Mouse (Mus musculus): ENCODE measurements at regions not wholly inside any gene's neighbourhood (a gene's known extent, or its start where the extent isn't known, plus 50 kb on each side); places are given as distances from the start of the nearest gene placed in this dataset.

DNA sequence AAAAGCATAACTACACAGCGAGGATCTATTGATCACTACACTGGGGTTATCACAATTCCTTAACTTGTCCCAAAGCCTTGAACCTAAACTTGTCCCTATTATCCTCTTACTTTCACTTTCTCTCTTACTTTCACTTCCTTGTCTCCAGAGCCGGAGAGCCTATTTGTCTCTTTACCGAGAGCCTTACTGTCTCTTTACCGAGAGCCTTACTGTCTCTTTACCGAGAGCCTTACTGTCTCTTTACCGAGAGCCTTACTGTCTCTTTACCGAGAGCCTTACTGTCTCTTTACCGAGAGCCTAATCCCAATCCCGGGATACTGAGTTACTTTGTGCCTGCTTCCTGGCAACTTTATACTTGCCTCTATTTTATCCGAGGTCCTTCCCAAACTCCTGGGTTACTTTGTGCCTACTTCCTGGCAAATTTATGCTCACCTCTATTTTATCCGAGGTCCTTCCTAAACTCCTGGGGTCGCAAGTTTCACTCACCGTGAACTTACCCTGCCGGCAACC, 335.3 kb upstream of the Ccng1 start:
- DNase-seq (ENCODE audit: low spot score in 2 of 2), result peak; percentile 4 to 11

GRCm38 (mm10) chr11:41063570-41063969, 308.5 kb upstream of the Ccng1 start:
- no peak for DNase-seq (ENCODE audit: low spot score in 2 of 2)

GRCm38 (mm10) chr11:41057796-41058195, 302.7 kb upstream of the Ccng1 start:
- no peak for DNase-seq (ENCODE audit: low spot score in 2 of 2)

DNA sequence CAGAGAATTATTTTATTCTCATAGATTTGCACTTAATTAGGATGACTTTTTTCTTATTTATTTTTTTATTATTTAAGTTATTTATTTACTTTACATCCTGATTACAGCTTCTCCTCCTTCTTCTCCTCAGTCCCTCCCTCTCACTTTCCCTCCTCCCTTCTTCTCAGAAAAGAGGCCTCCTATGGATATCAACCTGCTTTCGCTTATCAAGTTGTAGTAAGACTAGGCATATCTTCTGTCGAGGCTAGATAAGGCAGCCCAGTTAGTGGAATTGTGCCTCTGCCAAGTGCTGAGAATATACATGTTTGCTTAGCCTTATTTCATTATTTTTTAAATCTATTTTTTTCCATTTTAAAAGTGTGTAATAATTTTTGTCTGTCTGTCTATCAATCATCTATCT, 274.9 kb upstream of the Ccng1 start:
- DNase-seq (ENCODE audit: low spot score in 2 of 2), result no peak

DNA sequence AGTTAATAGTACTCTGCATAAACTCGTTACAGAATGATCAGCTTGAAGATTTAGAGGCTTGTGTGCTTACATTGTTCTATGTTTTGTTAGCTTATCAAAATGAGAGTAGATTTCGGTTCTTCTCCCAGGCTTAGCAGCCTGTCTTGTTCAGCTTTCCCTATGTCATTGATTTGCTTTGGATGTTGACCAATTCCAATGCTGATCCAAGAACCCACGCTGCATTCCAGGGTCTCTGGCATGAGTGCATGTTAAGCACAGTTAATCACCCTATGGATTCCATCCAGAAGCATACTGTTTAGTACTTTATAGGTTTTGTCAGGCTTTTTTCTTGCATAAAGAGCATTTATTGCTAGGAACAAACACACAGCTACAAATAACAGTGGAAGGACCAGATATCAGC, 255.0 kb upstream of the Ccng1 start:
- no peak for DNase-seq (ENCODE audit: low spot score in 2 of 2)

DNA sequence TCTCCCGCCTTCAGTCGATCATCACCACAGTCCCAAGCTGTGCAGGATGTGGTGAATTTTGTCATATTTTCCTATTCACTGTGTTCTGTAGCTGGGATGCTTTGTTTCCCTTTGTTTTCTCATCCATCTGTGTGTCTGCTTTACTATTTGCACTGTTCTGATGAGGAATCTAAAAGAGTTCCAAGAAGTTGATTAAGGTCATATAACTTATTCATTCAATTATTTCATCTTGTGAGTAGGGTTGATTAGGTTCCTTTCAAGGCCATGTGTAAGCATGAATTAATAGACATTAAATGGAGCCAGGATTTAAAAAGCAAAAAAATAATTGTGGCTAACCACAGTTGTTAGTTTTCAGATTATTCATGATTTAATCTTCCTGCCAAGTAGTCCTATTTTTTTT, 217.7 kb upstream of the Ccng1 start:
- DNase-seq (ENCODE audit: low spot score in 2 of 2), result no peak

GRCm38 (mm10) chr11:40927168-40927567, 172.1 kb upstream of the Ccng1 start:
- no peak for DNase-seq (ENCODE audit: low spot score in 2 of 2)

- DNase-seq (ENCODE audit: low spot score in 2 of 2), result no peak
Observed at GRCm38 (mm10) chr11:40891485-40891884, 136.4 kb upstream of the Ccng1 start.

GRCm38 (mm10) chr11:40884509-40884908, 129.4 kb upstream of the Ccng1 start:
- DNase-seq (ENCODE audit: low spot score in 2 of 2), result no peak

DNA sequence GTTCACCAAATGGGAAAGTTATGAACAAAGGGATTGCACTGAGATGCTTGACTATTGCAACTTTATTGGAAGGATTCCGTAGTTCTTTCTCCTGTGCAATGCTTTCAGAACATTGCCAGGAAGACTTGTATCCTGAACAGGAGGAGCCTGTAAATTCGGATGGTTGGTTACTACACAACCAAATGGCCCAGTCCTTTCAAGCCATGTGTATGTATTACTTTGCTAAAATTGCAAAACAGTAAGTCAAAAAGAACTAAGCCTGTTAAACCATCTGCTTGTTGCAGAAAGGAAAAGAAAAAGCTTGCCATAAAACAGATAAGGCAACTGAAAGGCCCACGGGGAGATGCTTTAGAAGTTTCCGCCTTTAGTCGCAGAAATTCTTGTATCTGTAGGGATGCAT, 124.5 kb upstream of the Ccng1 start:
- no peak for DNase-seq (ENCODE audit: low spot score in 2 of 2)

DNA sequence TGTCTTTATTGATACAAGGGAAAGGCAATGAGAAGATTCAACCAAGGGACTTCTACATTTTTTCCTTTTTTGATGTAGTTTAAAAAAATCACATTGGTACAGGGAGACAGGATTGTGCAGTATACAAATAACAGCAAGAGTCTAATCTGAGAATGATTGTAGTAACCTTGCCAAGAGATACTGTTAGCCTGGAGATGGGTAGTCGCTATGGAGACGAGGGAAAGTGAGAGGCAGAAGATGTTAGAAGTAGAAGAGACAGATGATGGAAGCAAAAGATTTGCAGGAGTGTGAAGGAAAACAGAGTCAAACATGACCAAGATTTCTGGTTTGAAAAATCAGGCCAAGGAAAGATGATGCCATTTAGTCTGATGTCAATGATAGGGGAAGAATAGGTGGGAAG, 117.9 kb upstream of the Ccng1 start:
- DNase-seq (ENCODE audit: low spot score in 2 of 2), result no peak

DNA sequence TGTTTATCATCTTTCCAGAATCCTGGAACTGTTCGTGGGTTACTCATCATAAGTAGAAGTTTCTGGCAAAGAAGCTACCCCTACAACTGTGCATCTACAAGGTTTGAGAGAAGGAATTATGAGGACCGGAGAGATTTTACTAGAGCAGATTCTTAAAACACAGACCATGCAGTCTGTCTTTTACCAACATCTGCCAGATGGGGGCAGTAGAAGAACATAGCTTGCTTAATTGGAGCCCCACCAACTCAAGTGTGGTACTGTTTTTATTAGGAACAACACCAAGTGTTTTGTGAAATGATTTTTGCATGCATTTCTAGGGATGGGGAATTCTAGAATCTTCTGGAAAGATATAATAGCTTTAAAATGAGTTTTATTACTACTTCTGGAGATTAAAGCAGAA, 110.6 kb upstream of the Ccng1 start:
- DNase-seq (ENCODE audit: low spot score in 2 of 2), result no peak

DNA sequence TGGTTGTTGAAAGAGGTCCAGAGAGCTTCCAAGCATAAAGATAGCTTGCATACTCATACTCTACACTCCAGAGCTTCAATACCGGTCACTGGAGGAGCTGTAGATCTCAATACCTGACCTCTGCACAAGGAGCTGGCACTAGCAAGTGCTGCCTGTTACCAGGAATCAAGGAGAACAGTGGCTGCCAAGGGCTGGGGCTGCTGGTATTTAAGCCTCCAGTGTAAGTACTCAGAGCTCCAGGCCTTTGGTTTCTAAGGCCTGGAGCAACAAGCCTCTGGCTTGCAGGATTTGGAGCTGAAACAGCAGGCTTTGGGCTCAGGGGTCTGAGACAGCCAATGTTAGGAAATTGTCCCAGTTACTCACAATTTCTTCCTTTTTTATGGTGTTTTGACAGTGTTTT, 96.2 kb upstream of the Ccng1 start:
- no peak for DNase-seq (ENCODE audit: low spot score in 2 of 2)

DNA sequence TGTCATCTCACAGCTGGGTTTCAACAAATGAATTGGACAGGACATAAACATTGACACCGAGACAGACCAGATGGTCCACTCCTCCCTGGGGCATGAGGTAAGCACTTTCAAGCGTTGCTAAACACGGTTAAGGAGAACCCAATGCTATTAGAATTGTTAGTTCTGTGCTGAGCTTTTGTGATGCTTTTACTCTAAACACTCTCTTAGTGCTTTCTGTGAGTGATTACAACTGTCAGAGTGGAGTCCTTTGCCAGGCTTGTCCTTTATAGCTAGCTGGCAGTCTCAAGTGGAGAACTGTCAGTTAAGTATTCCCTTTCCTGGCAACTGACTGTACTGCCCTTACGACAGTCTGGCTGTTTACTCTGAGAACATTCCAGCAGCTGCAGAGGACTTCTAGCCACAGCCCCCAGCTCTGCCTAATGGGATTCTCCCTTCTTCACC, 95.6 kb upstream of the Ccng1 start:
- DNase-seq (ENCODE audit: low spot score in 2 of 2), result no peak

DNA sequence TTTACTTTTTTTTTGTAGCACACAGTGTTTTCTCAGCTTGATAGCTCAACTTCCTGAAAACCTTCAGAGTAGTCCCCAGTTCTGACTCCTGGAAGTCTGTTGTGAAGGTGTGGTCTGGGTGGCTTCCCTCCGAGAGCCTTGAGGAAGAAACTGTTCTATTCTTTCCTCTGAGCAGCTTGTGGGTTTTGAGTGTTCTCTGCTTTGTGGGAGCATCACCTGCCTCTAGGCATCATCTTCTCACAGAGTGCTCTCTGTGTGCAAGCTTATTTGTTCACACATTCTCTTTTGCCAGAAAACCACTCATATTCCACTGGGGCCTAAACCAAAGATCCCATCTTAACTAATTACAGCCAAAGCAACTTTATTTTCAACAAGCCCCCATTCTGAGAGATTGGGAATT, 91.5 kb upstream of the Ccng1 start:
- DNase-seq (ENCODE audit: low spot score in 2 of 2), result no peak

- no peak for DNase-seq (ENCODE audit: low spot score in 2 of 2)
Observed at GRCm38 (mm10) chr11:40835393-40835792, 80.3 kb upstream of the Ccng1 start.

Measured in natural killer cell, adult 2 months (primary cell).